11 mouse cellular contexts compared by ENCODE assay signal in the genomic region with DNA sequence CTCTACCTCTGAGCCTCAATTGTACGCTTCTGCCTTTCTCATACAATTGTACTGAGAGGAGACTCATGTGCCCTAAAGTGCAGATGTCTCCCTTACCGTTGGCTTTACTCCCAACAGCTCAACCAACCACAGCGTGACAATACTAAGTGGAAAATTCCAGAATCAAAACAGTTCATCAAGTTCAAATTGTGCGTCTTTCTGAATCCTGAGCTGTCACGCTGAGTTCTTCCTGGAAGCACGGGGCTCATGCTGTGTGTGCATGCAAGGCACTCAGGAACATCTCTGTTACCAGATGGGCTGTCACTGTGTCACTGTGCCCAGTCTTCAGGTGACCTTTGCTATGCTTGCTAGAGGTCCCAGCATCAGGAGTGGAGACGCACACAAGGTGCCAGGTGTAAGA. TPM values are rescaled to one million over a fixed set of nuclear protein-coding genes. Genes with fewer than 3 reads are reported as not detected.
A peak's percentile ranks its signal among the peaks of the same experiment; 100 is the strongest.
DNase-seq lines count a peak whose midpoint lies in the region; ATAC-seq lines count a peak whose summit lies in the region.
"Had no signal": no experiment of that assay in that cellular context is flagged by ENCODE, and none has a peak within 500 bp of the region (broad histone marks: within the 10 kb centered on the region; RNA-seq: fewer than 3 reads in every experiment).

No protein-coding gene starts in this region.

- no peak for DNase-seq in embryonic facial prominence, embryonic 10.5 days (ENCODE audit: low spot score)
- peak; percentile 65 for DNase-seq in brain, adult 2 months (ENCODE audit: low read depth, low spot score)
- no peak for DNase-seq in hindbrain, embryonic 10.5 days (ENCODE audit: low spot score)
- DNase-seq in MN1 (ENCODE audit: low spot score): no peak
- DNase-seq in c-Kit-positive CD71-positive TER-119-positive erythroid progenitor cells, embryonic 14.5 days (ENCODE audit: low spot score): no peak
- DNase-seq in embryo, embryonic 9.5 days (ENCODE audit: extremely low spot score): no peak
- DNase-seq: kidney, adult 11 months had no signal

- H3K4me2 ChIP-seq in embryonic facial prominence, embryonic 13.5 days: no peak overlapping the region
- H3K4me2 ChIP-seq in midbrain, embryonic 13.5 days (replicated peaks): no peak overlapping the region
- H3K4me2 ChIP-seq: liver, embryonic 11.5 days had no signal

- H3K9me3 ChIP-seq in embryonic facial prominence, embryonic 13.5 days: no peaks in the 10 kb centered on the region
- no peaks in the 10 kb centered on the region for H3K9me3 ChIP-seq in embryonic facial prominence, embryonic 10.5 days
- H3K9me3 ChIP-seq in hindbrain, embryonic 10.5 days: no peaks in the 10 kb centered on the region
- no peaks in the 10 kb centered on the region for H3K9me3 ChIP-seq in midbrain, embryonic 13.5 days

- 0 out of 2 replicates have a peak overlapping the region, but pooled peaks have one; percentile 11 for H3K27ac ChIP-seq in embryonic facial prominence, embryonic 13.5 days
- no peak overlapping the region; the same call in 1 of the 2 replicates for H3K27ac ChIP-seq in embryonic facial prominence, embryonic 10.5 days (replicated peaks)
- H3K27ac ChIP-seq in hindbrain, embryonic 10.5 days: peak overlapping the region; percentile 86
- peak overlapping the region; percentile 86; the same call in 1 of the 2 replicates for H3K27ac ChIP-seq in midbrain, embryonic 13.5 days

- no peak overlapping the region for H3K9ac ChIP-seq in embryonic facial prominence, embryonic 13.5 days
- no peak overlapping the region for H3K9ac ChIP-seq in midbrain, embryonic 13.5 days (replicated peaks)

- H3K4me3 ChIP-seq in embryonic facial prominence, embryonic 13.5 days: no peak overlapping the region
- H3K4me3 ChIP-seq in embryonic facial prominence, embryonic 10.5 days: no peak overlapping the region
- H3K4me3 ChIP-seq in hindbrain, embryonic 10.5 days: no peak overlapping the region
- no peak overlapping the region for H3K4me3 ChIP-seq in midbrain, embryonic 13.5 days (replicated peaks)

- WGBS in embryonic facial prominence, embryonic 13.5 days: 75% methylated on average over 7 of the region's 7 CpGs
- WGBS in embryonic facial prominence, embryonic 10.5 days: 89% methylated on average over 7 of the region's 7 CpGs
- 86% methylated on average over 7 of the region's 7 CpGs for WGBS in hindbrain, embryonic 10.5 days
- WGBS in midbrain, embryonic 13.5 days: 78% methylated on average over 7 of the region's 7 CpGs

- H3K27me3 ChIP-seq in embryonic facial prominence, embryonic 13.5 days: no peaks in the 10 kb centered on the region
- no peaks in the 10 kb centered on the region for H3K27me3 ChIP-seq in embryonic facial prominence, embryonic 10.5 days (replicated peaks; ENCODE audit: low read depth, poor library complexity, severe bottlenecking)
- H3K27me3 ChIP-seq in hindbrain, embryonic 10.5 days (ENCODE audit: insufficient read depth, poor library complexity, severe bottlenecking): no peaks in the 10 kb centered on the region
- no peaks in the 10 kb centered on the region for H3K27me3 ChIP-seq in midbrain, embryonic 13.5 days

- H3K36me3 ChIP-seq in embryonic facial prominence, embryonic 13.5 days: peaks cover 6% of the 10 kb centered on the region; the same call in 1 of the 2 replicates
- H3K36me3 ChIP-seq in embryonic facial prominence, embryonic 10.5 days (replicated peaks): peaks cover 5% of the 10 kb centered on the region
- no peaks in the 10 kb centered on the region for H3K36me3 ChIP-seq in hindbrain, embryonic 10.5 days
- 0 out of 2 replicates have a peak, but pooled peaks cover 5% of the 10 kb centered on the region for H3K36me3 ChIP-seq in midbrain, embryonic 13.5 days

- peaks cover 24% of the 10 kb centered on the region for H3K4me1 ChIP-seq in embryonic facial prominence, embryonic 13.5 days
- peaks cover 83% of the 10 kb centered on the region for H3K4me1 ChIP-seq in embryonic facial prominence, embryonic 10.5 days
- H3K4me1 ChIP-seq in hindbrain, embryonic 10.5 days (replicated peaks): peaks cover 93% of the 10 kb centered on the region
- peaks cover 76% of the 10 kb centered on the region for H3K4me1 ChIP-seq in midbrain, embryonic 13.5 days (replicated peaks)

- no peak for ATAC-seq in embryonic facial prominence, embryonic 13.5 days (ENCODE audit: insufficient number of reproducible peaks, insufficient read depth, low FRiP score, low TSS enrichment, low read depth)
- no peak for ATAC-seq in midbrain, embryonic 13.5 days
- ATAC-seq: CD4-positive, CD25-positive, alpha-beta regulatory T cell, adult 4 months had no signal

RNA-seq across cellular contexts. Expression of a gene that starts 13.4 kb away (rescaled TPM):
- polyA plus RNA-seq in embryonic facial prominence, embryonic 13.5 days (2015; fragmentation: Nextera tagmentation; extraction: Ambion mirVana): 32.7 and 34.6 TPM in 2 replicates
- 31.9 and 32.8 TPM in 2 replicates for polyA plus RNA-seq in embryonic facial prominence, embryonic 10.5 days (2016; fragmentation: Nextera tagmentation; extraction: Ambion mirVana)
- polyA plus RNA-seq in hindbrain, embryonic 10.5 days (2016; fragmentation: Nextera tagmentation; extraction: Ambion mirVana): 30.0 and 38.4 TPM in 2 replicates
- polyA plus RNA-seq in midbrain, embryonic 13.5 days (2015; fragmentation: Nextera tagmentation; extraction: Ambion mirVana): 72.3 and 72.9 TPM in 2 replicates
